Mouse (Mus musculus) forebrain, embryonic 15.5 days (tissue): ENCODE data around the gene Dvl2. TPM values are rescaled to one million over a fixed set of nuclear protein-coding genes. Genes with fewer than 3 reads are reported as not detected.

ENCODE experiments used
- ATAC-seq: fragments of 200-750 bp; cut with Nextera tagmentation; replicated peaks from 2 replicates; pipeline ENCODE4 v1.8.0; 2017; ENCODE audit warnings: mild to moderate bottlenecking, moderate TSS enrichment, moderate library complexity
- H3K27ac ChIP-seq: fragments of 300-500 bp; sonication (generic); replicated peaks from 2 replicates; pipeline ENCODE4 v1.5.1; 2015; ENCODE audit warnings: mild to moderate bottlenecking, inconsistent platforms
- H3K27me3 ChIP-seq: fragments of 300-500 bp; sonication (generic); 2 replicates; pipeline ENCODE4 v1.6.1; 2015; ENCODE audit warnings: inconsistent platforms
- H3K36me3 ChIP-seq: fragments of 300-500 bp; sonication (generic); 2 replicates; pipeline ENCODE4 v1.6.1; 2015; ENCODE audit warnings: mild to moderate bottlenecking, inconsistent platforms
- H3K4me1 ChIP-seq: fragments of 300-500 bp; sonication (generic); 2 replicates; pipeline ENCODE4 v1.6.1; 2015; ENCODE audit warnings: inconsistent platforms
- H3K4me2 ChIP-seq: fragments of 300-500 bp; sonication (generic); replicated peaks from 2 replicates; pipeline ENCODE4 v1.6.1; 2015; ENCODE audit warnings: mild to moderate bottlenecking, inconsistent platforms
- H3K4me3 ChIP-seq: fragments of 300-500 bp; sonication (generic); 2 replicates; pipeline ENCODE4 v1.5.1; 2015; ENCODE audit warnings: mild to moderate bottlenecking, inconsistent platforms
- H3K9ac ChIP-seq: fragments of 300-500 bp; sonication (generic); replicated peaks from 2 replicates; pipeline ENCODE4 v1.6.1; 2015; ENCODE audit warnings: mild to moderate bottlenecking, inconsistent platforms
- H3K9me3 ChIP-seq: fragments of 300-500 bp; sonication (generic); 2 replicates; pipeline ENCODE4 v1.6.1; 2016; ENCODE audit warnings: inconsistent platforms
- whole genome bisulfite sequencing: fragments of 180-500 bp; shearing (Covaris S2); methylation state at CpG from one replicate; pipeline ENCODE4 v1.1.7; 2015; ENCODE audit warnings: mixed read lengths; 5-methylcytosine and 5-hydroxymethylcytosine counted together
- polyA plus RNA-seq: library from polyadenylated mRNA; unstranded; fragments of >200 nt; fragmentation: Nextera tagmentation; extraction: Ambion mirVana; gene quantifications from 2 replicates; pipeline ENCODE4 v1.2.1, GENCODE M21; 2015

The Dvl2 gene
- polyA plus RNA-seq, 1 experiment from 2014 or later = 35.3 TPM

DNA sequence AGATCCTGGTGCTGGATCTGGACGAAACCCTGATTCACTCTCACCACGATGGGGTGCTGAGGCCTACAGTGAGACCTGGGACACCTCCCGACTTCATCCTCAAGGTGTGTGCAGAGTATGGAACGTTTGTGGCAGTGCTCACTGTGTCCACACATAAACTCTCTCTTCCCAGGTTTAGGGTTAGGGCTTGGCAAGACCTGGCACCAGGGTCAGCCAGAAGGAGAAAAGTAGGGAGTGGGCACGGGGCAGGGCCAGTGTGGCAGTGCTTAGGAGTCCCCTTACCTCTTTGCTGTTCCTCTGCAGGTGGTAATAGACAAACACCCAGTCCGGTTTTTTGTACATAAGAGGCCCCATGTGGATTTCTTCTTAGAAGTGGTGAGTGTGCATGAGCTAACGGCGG is 16.0 kb upstream of the Dvl2 start:
- Histone ChIP-seq H3K4me3 (no peak overlapping the region), H3K36me3 (peaks cover 50% of the 10 kb centered on the region), H3K4me1 (peaks cover 27% of the 10 kb centered on the region), H3K9ac (no peak overlapping the region), H3K27ac (no peak overlapping the region), H3K4me2 (no peak overlapping the region), H3K9me3 (no peaks in the 10 kb centered on the region), H3K27me3 (no peaks in the 10 kb centered on the region)
- WGBS = 88% methylated on average over 8 of the region's 8 CpGs
- ATAC-seq = no peak

DNA sequence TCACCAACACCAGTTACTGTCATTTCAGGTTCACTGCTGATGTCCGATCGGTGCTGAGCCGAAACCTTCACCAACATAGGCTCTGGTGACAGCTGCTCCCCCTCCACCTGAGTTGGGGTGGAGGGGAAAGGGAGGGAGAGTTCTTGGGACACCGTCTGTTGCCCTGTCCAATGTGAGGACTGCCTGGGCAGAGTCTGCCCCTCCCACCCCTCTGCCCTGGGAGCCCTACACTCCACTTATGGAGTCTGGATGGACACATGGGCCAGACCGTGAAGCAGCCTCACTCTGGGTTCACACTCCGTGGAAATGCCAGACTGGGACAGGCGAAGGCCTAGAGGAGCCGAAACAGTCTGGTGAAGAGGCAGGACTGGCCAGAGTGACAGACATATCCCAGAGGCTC is 10.4 kb upstream of the Dvl2 start:
- Histone ChIP-seq H3K27ac (peak overlapping the region; percentile 96; the same call in 1 of the 2 replicates), H3K4me1 (peaks cover 25% of the 10 kb centered on the region), H3K9ac (no peak overlapping the region), H3K4me2 (no peak overlapping the region), H3K4me3 (peak overlapping the region; percentile 53; the same call in 1 of the 2 replicates), H3K36me3 (peaks cover 65% of the 10 kb centered on the region), H3K9me3 (no peaks in the 10 kb centered on the region), H3K27me3 (no peaks in the 10 kb centered on the region)
- no peak for ATAC-seq
- WGBS = 88% methylated on average over 8 of the region's 8 CpGs

DNA sequence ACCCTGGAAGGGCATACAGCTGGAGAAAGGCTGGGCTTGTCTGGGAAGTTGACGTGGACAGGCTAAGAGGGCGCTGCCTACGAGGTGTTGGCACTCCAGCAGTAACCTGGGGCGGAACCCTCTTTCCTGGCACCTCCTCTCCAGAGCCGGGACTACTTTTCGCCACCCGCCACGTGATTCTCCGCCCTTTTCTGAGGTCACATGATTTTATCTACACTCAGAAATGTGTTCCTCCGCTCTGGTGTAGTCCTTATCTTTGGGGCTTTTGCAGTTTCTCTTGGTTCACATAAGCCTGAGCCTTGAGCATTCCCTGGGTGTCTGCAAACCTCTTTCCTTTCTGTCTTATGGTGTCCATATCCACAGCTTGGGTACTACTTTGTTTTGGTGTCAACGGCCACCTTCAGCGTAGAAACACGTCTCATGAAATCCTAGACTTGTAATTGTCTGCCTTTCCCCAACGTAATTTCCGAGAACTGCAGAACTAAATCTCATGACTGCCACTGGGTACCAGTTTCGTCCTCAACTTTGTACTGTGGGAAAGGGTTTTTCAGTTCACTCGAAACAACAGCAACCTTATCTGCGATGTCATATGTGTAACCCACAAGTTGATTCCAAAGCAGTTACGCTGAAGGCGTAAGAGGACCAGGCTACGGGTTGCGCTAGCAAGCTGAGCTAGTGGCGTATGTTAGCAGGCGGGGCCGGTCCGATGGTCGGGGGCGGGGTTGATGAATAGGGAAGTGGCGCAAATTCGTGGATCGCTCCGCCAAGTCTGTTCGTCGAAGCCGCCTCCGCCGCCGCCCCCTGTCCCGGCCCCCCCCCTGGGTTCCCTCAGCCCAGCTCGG is 9.3 kb upstream of the Dvl2 start, which contains the start of gene Gabarap:
TSS of gene Gabarap (plus strand) at position 294 of the 842 bp plus-strand sequence.
- H3K4me1 ChIP-seq = peaks cover 28% of the 10 kb centered on the region
- peak within 1 kb of the TSS; percentile 53 for H3K4me3 ChIP-seq
- peaks cover 56% of the 10 kb centered on the region for H3K36me3 ChIP-seq
- H3K27ac ChIP-seq = peak within 1 kb of the TSS; percentile 96
- H3K4me2 ChIP-seq = peak within 1 kb of the TSS; percentile 75
- peak within 1 kb of the TSS; percentile 69 for H3K9ac ChIP-seq
- under 1% methylated on average over 40 of the region's 40 CpGs for WGBS
- ATAC-seq = peak; percentile 67
- no peaks in the 10 kb centered on the region for H3K9me3 ChIP-seq
- no peaks in the 10 kb centered on the region for H3K27me3 ChIP-seq

- Histone ChIP-seq H3K4me1 (peaks cover 28% of the 10 kb centered on the region), H3K27ac (peak overlapping the region; percentile 96), H3K4me2 (peak overlapping the region; percentile 75), H3K27me3 (no peaks in the 10 kb centered on the region), H3K9me3 (no peaks in the 10 kb centered on the region), H3K4me3 (peak overlapping the region; percentile 53), H3K9ac (peak overlapping the region; percentile 69), H3K36me3 (peaks cover 50% of the 10 kb centered on the region)
- under 1% methylated on average over 15 of the region's 15 CpGs for WGBS
- ATAC-seq = peak; percentile 14; the same call in 1 of the 2 replicates
Observed at GRCm38 (mm10) chr11:69991711-69992110, 8.7 kb upstream of the Dvl2 start.

- 83% methylated on average over 10 of the region's 10 CpGs for WGBS
- no peak overlapping the region for H3K27ac ChIP-seq
- H3K4me3 ChIP-seq = peak overlapping the region; percentile 53
- H3K4me2 ChIP-seq = peak overlapping the region; percentile 75
- H3K9me3 ChIP-seq = no peaks in the 10 kb centered on the region
- no peaks in the 10 kb centered on the region for H3K27me3 ChIP-seq
- H3K4me1 ChIP-seq = peaks cover 31% of the 10 kb centered on the region
- peak overlapping the region; percentile 69; the same call in 1 of the 2 replicates for H3K9ac ChIP-seq
- no peak for ATAC-seq
- peaks cover 44% of the 10 kb centered on the region for H3K36me3 ChIP-seq
Observed at GRCm38 (mm10) chr11:69992396-69992795, 8.0 kb upstream of the Dvl2 start.

DNA sequence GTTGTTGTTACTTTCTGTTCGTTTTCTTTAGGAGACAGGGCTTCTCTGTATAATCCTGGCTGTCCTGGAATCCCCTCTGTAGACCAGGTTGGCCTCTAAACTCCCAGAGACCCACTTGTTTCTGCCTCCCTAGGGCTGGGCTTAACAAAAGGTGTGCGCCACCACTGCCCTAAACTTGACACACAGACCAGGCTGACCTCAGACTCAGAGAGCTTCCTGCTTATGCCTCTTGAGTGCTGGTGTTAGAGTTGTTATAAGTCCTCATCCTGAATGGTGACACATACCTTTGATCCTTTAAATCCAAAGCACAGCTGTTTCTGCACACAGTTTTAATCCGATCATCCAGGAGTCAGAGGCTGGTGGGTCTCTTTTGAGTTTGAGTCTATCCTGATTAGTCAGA is 7.5 kb upstream of the Dvl2 start:
- H3K4me3 ChIP-seq = peak overlapping the region; percentile 53

DNA sequence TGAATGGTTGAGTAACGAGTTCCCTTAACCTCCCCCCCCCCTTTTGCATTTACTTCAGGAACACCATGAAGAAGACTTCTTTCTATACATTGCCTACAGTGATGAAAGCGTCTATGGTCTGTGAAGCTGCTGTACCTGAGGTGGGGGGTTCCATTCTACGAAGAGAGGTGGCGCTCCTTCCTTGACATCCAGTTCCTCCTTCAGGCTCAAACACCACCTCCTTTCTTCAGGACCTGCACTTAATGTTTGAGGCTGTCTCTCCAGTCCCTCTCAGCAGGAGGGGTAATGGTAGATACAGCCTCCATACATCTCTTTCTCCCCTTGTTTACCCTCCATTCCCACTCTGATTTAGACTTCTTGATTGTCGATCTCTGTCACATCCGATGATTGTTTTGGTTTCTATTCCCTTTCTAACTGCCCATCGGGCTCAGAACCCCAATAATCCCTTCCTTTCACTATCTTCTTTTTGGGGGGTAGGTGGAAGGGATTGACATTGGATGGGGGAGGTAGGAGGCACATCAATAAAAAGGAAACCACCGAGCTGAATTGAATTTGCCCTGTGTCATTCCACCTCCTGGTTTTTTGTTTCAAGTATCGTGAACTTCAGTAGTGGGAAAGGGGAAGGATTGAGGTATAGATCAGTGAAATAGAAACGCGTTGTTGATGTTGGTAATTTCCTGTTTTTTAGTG is 5.8 kb upstream of the Dvl2 start:
- Histone ChIP-seq H3K9ac (no peak overlapping the region), H3K4me3 (peak overlapping the region; percentile 64; the same call in 1 of the 2 replicates)
- WGBS = 88% methylated on average over 11 of the region's 11 CpGs

More for the DNA sequence above, 7.5 kb upstream of the Dvl2 start:
- H3K9ac ChIP-seq = 0 out of 2 replicates have a peak overlapping the region, but pooled peaks have one; percentile 69
- H3K27me3 ChIP-seq = no peaks in the 10 kb centered on the region
- ATAC-seq = no peak
- H3K4me2 ChIP-seq = peak overlapping the region; percentile 75; the same call in 1 of the 2 replicates
- H3K4me1 ChIP-seq = peaks cover 36% of the 10 kb centered on the region
- H3K36me3 ChIP-seq = peaks cover 38% of the 10 kb centered on the region
- 86% methylated on average over 3 of the region's 3 CpGs for WGBS
- no peaks in the 10 kb centered on the region for H3K9me3 ChIP-seq
- no peak overlapping the region for H3K27ac ChIP-seq

GRCm38 (mm10) chr11:69995391-69995960 is 4.9 kb upstream of the Dvl2 start, which contains the start of gene Phf23:
Phf23 (plus strand) TSS chr11:69995777.
- Histone ChIP-seq H3K36me3 (peaks cover 34% of the 10 kb centered on the region), H3K4me2 (peak within 1 kb of the TSS; percentile 66), H3K27me3 (no peaks in the 10 kb centered on the region), H3K9ac (peak within 1 kb of the TSS; percentile 87), H3K4me3 (peak within 1 kb of the TSS; percentile 64), H3K27ac (peak within 1 kb of the TSS; percentile 94), H3K4me1 (peaks cover 38% of the 10 kb centered on the region), H3K9me3 (no peaks in the 10 kb centered on the region)
- peak; percentile 87 for ATAC-seq
- WGBS = under 1% methylated on average over 36 of the region's 36 CpGs

More for the DNA sequence above, 5.8 kb upstream of the Dvl2 start:
- no peak overlapping the region; the same call in 1 of the 2 replicates for H3K4me2 ChIP-seq
- H3K27ac ChIP-seq = no peak overlapping the region
- H3K27me3 ChIP-seq = no peaks in the 10 kb centered on the region
- H3K9me3 ChIP-seq = no peaks in the 10 kb centered on the region
- H3K36me3 ChIP-seq = peaks cover 38% of the 10 kb centered on the region
- peaks cover 38% of the 10 kb centered on the region for H3K4me1 ChIP-seq
- ATAC-seq = no peak

- H3K36me3 ChIP-seq = peaks cover 34% of the 10 kb centered on the region
- peak overlapping the region; percentile 64 for H3K4me3 ChIP-seq
- H3K27ac ChIP-seq = peak overlapping the region; percentile 94
- no peaks in the 10 kb centered on the region for H3K9me3 ChIP-seq
- H3K4me2 ChIP-seq = peak overlapping the region; percentile 66
- H3K4me1 ChIP-seq = peaks cover 39% of the 10 kb centered on the region
- no peaks in the 10 kb centered on the region for H3K27me3 ChIP-seq
- 1% methylated on average over 66 of the region's 66 CpGs for WGBS
- peak overlapping the region; percentile 87 for H3K9ac ChIP-seq
- ATAC-seq = 0 out of 2 replicates have a peak, but pooled peaks have one; percentile 0
Observed at GRCm38 (mm10) chr11:69996161-69997061, 4.0 kb upstream of the Dvl2 start.

- peak overlapping the region; percentile 64 for H3K4me3 ChIP-seq
- WGBS = under 1% methylated on average over 39 of the region's 44 CpGs
- H3K4me2 ChIP-seq = peak overlapping the region; percentile 66
- H3K27me3 ChIP-seq = no peaks in the 10 kb centered on the region
- H3K27ac ChIP-seq = peak overlapping the region; percentile 94
- H3K9ac ChIP-seq = peak overlapping the region; percentile 87
- H3K9me3 ChIP-seq = no peaks in the 10 kb centered on the region
- peaks cover 46% of the 10 kb centered on the region for H3K4me1 ChIP-seq
- H3K36me3 ChIP-seq = peaks cover 34% of the 10 kb centered on the region
- 0 out of 2 replicates have a peak, but pooled peaks have one; percentile 12 for ATAC-seq
Observed at GRCm38 (mm10) chr11:69997070-69997509, 3.3 kb upstream of the Dvl2 start.
